14 mouse cellular contexts compared by ENCODE assay signal in genomic region chr2:149666412-149666811, GRCm38 (mm10).
DNase-seq lines count a peak whose midpoint lies in the region; ATAC-seq and TF ChIP-seq lines count a peak whose summit lies in the region.
"Had no signal": no experiment of that assay in that cellular context is flagged by ENCODE, and none has a peak within 500 bp of the region (broad histone marks: within the 10 kb centered on the region; RNA-seq: fewer than 3 reads in every experiment).

No protein-coding gene starts in this region.

- H3K4me2 ChIP-seq in hindbrain, postnatal 0 days (ENCODE audit: low read depth, low read length) = no peak overlapping the region
- H3K4me2 ChIP-seq in hindbrain, embryonic 13.5 days = no peak overlapping the region
- no peak overlapping the region for H3K4me2 ChIP-seq in forebrain, postnatal 0 days (ENCODE audit: low read depth)
- no peak overlapping the region for H3K4me2 ChIP-seq in intestine, embryonic 16.5 days (ENCODE audit: low read depth, low read length)
- H3K4me2 ChIP-seq: limb, embryonic 15.5 days had no signal

- H3K4me3 ChIP-seq in hindbrain, postnatal 0 days (ENCODE audit: low read length) = no peak overlapping the region
- no peak overlapping the region for H3K4me3 ChIP-seq in hindbrain, embryonic 13.5 days
- no peak overlapping the region for H3K4me3 ChIP-seq in forebrain, postnatal 0 days (ENCODE audit: low read depth, low read length)
- no peak overlapping the region for H3K4me3 ChIP-seq in intestine, embryonic 16.5 days (ENCODE audit: low read length)
- H3K4me3 ChIP-seq: limb, embryonic 15.5 days had no signal

- ATAC-seq in hindbrain, postnatal 0 days = peak; percentile 73
- no peak for ATAC-seq in hindbrain, embryonic 13.5 days (ENCODE audit: low FRiP score)
- ATAC-seq in forebrain, postnatal 0 days = peak; percentile 94
- ATAC-seq in erythroid progenitor cell, adult 5-6 weeks (replicated peaks; ENCODE audit: low FRiP score, poor library complexity, severe bottlenecking) = no peak
- ATAC-seq in intestine, embryonic 16.5 days = no peak
- no peak for ATAC-seq in activated CD4-positive, CD25-positive, alpha-beta regulatory T cell, adult 4 months
- ATAC-seq: CD4-positive, CD25-positive, alpha-beta regulatory T cell, adult 4 months; Patski had no signal

- DNase-seq in hindbrain, postnatal 0 days (ENCODE audit: low spot score) = peak; percentile 50
- peak; percentile 77 for DNase-seq in forebrain, postnatal 0 days
- DNase-seq in layer of hippocampus, postnatal 36 days = peak; percentile 13 to 16
- peak; percentile 15 for DNase-seq in right cerebral cortex, postnatal 14 days
- DNase-seq: cerebellum, adult 9-10 months; gastrocnemius, postnatal 14 days; thymus, adult 18-20 months had no signal

- H3K9me3 ChIP-seq in hindbrain, postnatal 0 days (ENCODE audit: low read length) = no peaks in the 10 kb centered on the region
- no peaks in the 10 kb centered on the region for H3K9me3 ChIP-seq in hindbrain, embryonic 13.5 days
- no peaks in the 10 kb centered on the region for H3K9me3 ChIP-seq in forebrain, postnatal 0 days (ENCODE audit: low read length)
- no peaks in the 10 kb centered on the region for H3K9me3 ChIP-seq in intestine, embryonic 16.5 days (ENCODE audit: control insufficient read depth, low read length)
- H3K9me3 ChIP-seq: limb, embryonic 15.5 days had no signal

- no peak overlapping the region for H3K9ac ChIP-seq in hindbrain, postnatal 0 days (replicated peaks; ENCODE audit: low read length)
- no peak overlapping the region for H3K9ac ChIP-seq in hindbrain, embryonic 13.5 days
- H3K9ac ChIP-seq in forebrain, postnatal 0 days = no peak overlapping the region
- no peak overlapping the region for H3K9ac ChIP-seq in intestine, embryonic 16.5 days (ENCODE audit: low read depth, low read length)
- H3K9ac ChIP-seq: limb, embryonic 15.5 days had no signal

- no peaks in the 10 kb centered on the region for H3K27me3 ChIP-seq in hindbrain, postnatal 0 days (ENCODE audit: insufficient read depth, low read length)
- no peaks in the 10 kb centered on the region for H3K27me3 ChIP-seq in hindbrain, embryonic 13.5 days
- no peaks in the 10 kb centered on the region for H3K27me3 ChIP-seq in forebrain, postnatal 0 days (ENCODE audit: insufficient read depth, low read length)
- H3K27me3 ChIP-seq in intestine, embryonic 16.5 days (replicated peaks; ENCODE audit: control insufficient read depth, insufficient read depth, low read length) = no peaks in the 10 kb centered on the region
- H3K27me3 ChIP-seq: limb, embryonic 15.5 days; Patski had no signal

- no peaks in the 10 kb centered on the region for H3K4me1 ChIP-seq in hindbrain, postnatal 0 days (ENCODE audit: insufficient read depth, low read length)
- H3K4me1 ChIP-seq in hindbrain, embryonic 13.5 days (replicated peaks) = no peaks in the 10 kb centered on the region
- no peaks in the 10 kb centered on the region for H3K4me1 ChIP-seq in forebrain, postnatal 0 days (ENCODE audit: insufficient read depth)
- H3K4me1 ChIP-seq in intestine, embryonic 16.5 days (ENCODE audit: control insufficient read depth, insufficient read depth, low read length) = no peaks in the 10 kb centered on the region
- H3K4me1 ChIP-seq: limb, embryonic 15.5 days had no signal

- no peaks in the 10 kb centered on the region for H3K36me3 ChIP-seq in hindbrain, postnatal 0 days (ENCODE audit: insufficient read depth, low read length)
- H3K36me3 ChIP-seq in hindbrain, embryonic 13.5 days = no peaks in the 10 kb centered on the region
- no peaks in the 10 kb centered on the region for H3K36me3 ChIP-seq in forebrain, postnatal 0 days (ENCODE audit: insufficient read depth)
- H3K36me3 ChIP-seq in intestine, embryonic 16.5 days (ENCODE audit: control insufficient read depth, insufficient read depth, low read length) = no peaks in the 10 kb centered on the region
- H3K36me3 ChIP-seq: limb, embryonic 15.5 days had no signal

- TF ChIP-seq CTCF in hindbrain, postnatal 0 days (IDR thresholded peaks at IDR 0.05; ENCODE audit: low read depth) = no peak
- TF ChIP-seq CTCF in forebrain, postnatal 0 days (IDR thresholded peaks at IDR 0.05; ENCODE audit: low read depth) = no peak

- peak overlapping the region; percentile 29; the same call in 1 of the 2 replicates for H3K27ac ChIP-seq in hindbrain, postnatal 0 days
- no peak overlapping the region for H3K27ac ChIP-seq in hindbrain, embryonic 13.5 days
- H3K27ac ChIP-seq in forebrain, postnatal 0 days (ENCODE audit: low read depth, low read length) = no peak overlapping the region
- H3K27ac ChIP-seq in intestine, embryonic 16.5 days (ENCODE audit: low read length) = no peak overlapping the region
- H3K27ac ChIP-seq: limb, embryonic 15.5 days had no signal

- 47% methylated on average over 3 of the region's 3 CpGs for WGBS in hindbrain, postnatal 0 days
- WGBS in hindbrain, embryonic 13.5 days = 53% methylated on average over 3 of the region's 3 CpGs
- 30% methylated on average over 3 of the region's 3 CpGs for WGBS in forebrain, postnatal 0 days
- WGBS in intestine, embryonic 16.5 days = 62% methylated on average over 3 of the region's 3 CpGs

Comparison
In these comparisons a context has a peak if more than half of its experiments do, and no peak if none do; other contexts are left out.
1. ATAC-seq: peak in hindbrain, postnatal 0 days (single experiment) and forebrain, postnatal 0 days (single experiment); none in hindbrain, embryonic 13.5 days (single experiment), erythroid progenitor cell, adult 5-6 weeks (single experiment), intestine, embryonic 16.5 days (single experiment) and activated CD4-positive, CD25-positive, alpha-beta regulatory T cell, adult 4 months (single experiment).
2. DNase-seq: peak in every context shown above with its lines; median percentile 77 in forebrain, postnatal 0 days; 50 in hindbrain, postnatal 0 days; 15 in right cerebral cortex, postnatal 14 days; 14 in layer of hippocampus, postnatal 36 days.